ENCODE assay signal across 8 mouse cellular contexts in the genomic region with DNA sequence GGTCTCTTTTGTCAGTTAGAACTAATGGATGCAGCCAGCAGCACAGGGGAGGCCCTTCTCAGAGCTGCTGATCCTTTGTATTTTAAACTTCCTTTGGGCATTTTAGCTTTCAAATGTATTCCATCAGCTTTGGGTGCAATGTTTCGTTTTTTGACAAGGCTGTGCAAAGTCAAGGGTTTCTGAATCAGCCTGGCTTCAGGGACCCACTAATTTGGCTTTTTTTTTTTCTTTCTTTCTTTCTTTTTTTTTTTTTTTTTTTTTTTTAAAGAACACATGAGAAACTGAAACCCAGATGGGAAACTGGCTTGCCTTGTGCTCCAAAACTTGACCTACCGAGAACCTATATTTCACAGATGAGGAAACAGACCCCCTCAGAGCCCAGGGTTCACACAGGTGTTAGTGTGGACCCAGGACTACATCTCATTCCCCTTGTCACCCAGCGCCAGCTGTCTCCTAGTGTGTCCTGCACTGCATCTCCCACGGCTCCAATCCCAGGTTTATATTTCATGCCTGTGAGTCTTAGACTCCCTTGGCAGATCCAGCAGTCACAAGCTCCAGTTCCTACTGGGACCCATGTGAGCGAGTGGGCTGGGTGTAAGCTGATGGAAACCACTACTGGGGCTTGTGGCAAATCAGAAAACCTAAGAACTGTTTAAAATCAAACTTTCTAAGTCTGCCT. TPM values are rescaled to one million over a fixed set of nuclear protein-coding genes. Genes with fewer than 3 reads are reported as not detected.
DNase-seq lines count a peak whose midpoint lies in the region; ATAC-seq and TF ChIP-seq lines count a peak whose summit lies in the region.

No protein-coding gene starts in this region.

- no peak overlapping the region for H3K9ac ChIP-seq in heart, embryonic 16.5 days (ENCODE audit: low read length)
- no peak overlapping the region for H3K9ac ChIP-seq in forebrain, embryonic 12.5 days

- H3K4me3 ChIP-seq in kidney, adult 2 months (ENCODE audit: insufficient read depth, low read depth, low read length) = no peak overlapping the region
- no peak overlapping the region for H3K4me3 ChIP-seq in heart, embryonic 16.5 days (ENCODE audit: low read length)
- H3K4me3 ChIP-seq in myocyte = peak overlapping the region; percentile 4
- no peak overlapping the region for H3K4me3 ChIP-seq in forebrain, embryonic 12.5 days (replicated peaks)

- no peak for TF ChIP-seq CTCF in kidney, adult 2 months (conservative IDR thresholded peaks at IDR 0.05; ENCODE audit: insufficient read depth, insufficient read length, low read depth, low read length)

- no peaks in the 10 kb centered on the region for H3K79me2 ChIP-seq in myocyte (ENCODE audit: control insufficient read depth, insufficient read depth)

- H3K4me2 ChIP-seq in heart, embryonic 16.5 days (ENCODE audit: low read depth, low read length) = peak overlapping the region; percentile 22; the same call in 1 of the 2 replicates
- peak overlapping the region; percentile 61 for H3K4me2 ChIP-seq in myocyte (ENCODE audit: low read depth)
- H3K4me2 ChIP-seq in forebrain, embryonic 12.5 days = no peak overlapping the region

- no peak overlapping the region for H3K27ac ChIP-seq in kidney, adult 2 months (ENCODE audit: insufficient read depth, low read depth, low read length)
- H3K27ac ChIP-seq in heart, embryonic 16.5 days (ENCODE audit: low read length) = peak overlapping the region; percentile 47
- H3K27ac ChIP-seq in forebrain, embryonic 12.5 days = no peak overlapping the region

- H3ac ChIP-seq in myocyte (ENCODE audit: control insufficient read depth, insufficient read length) = no peak overlapping the region

- no peak for TF ChIP-seq POLR2A in kidney, adult 2 months (IDR thresholded peaks at IDR 0.05; ENCODE audit: low read depth, low read length)
- TF ChIP-seq POLR2A in myocyte (IDR thresholded peaks at IDR 0.05; ENCODE audit: insufficient read length, low read depth) = no peak

- no peaks in the 10 kb centered on the region for H3K36me3 ChIP-seq in kidney, adult 2 months (ENCODE audit: control insufficient read depth, insufficient read depth, low read length)
- H3K36me3 ChIP-seq in heart, embryonic 16.5 days (ENCODE audit: control insufficient read depth, insufficient read depth) = no peaks in the 10 kb centered on the region
- no peaks in the 10 kb centered on the region for H3K36me3 ChIP-seq in myocyte (ENCODE audit: control insufficient read depth, insufficient read depth)
- H3K36me3 ChIP-seq in forebrain, embryonic 12.5 days (replicated peaks) = no peaks in the 10 kb centered on the region

- WGBS in kidney, adult 2 months = 33% methylated on average over 5 of the region's 5 CpGs
- 38% methylated on average over 5 of the region's 5 CpGs for WGBS in heart, embryonic 16.5 days
- 34% methylated on average over 5 of the region's 5 CpGs for WGBS in forebrain, embryonic 12.5 days

- no peaks in the 10 kb centered on the region for H3K9me3 ChIP-seq in heart, embryonic 16.5 days (replicated peaks; ENCODE audit: control insufficient read depth, low read length)
- H3K9me3 ChIP-seq in forebrain, embryonic 12.5 days = no peaks in the 10 kb centered on the region

- peak; percentile 7 to 32 for DNase-seq in kidney, postnatal 25 days
- no peak for DNase-seq in kidney, adult 2 months
- DNase-seq in embryo, embryonic 10.5 days (ENCODE audit: low spot score) = peak; percentile 63
- no peak for DNase-seq in layer of hippocampus, adult 9-11 months
- DNase-seq in spleen, postnatal 36 days (ENCODE audit: low spot score in 2 of 2) = no peak

- no peaks in the 10 kb centered on the region for H3K27me3 ChIP-seq in kidney, adult 2 months (replicated peaks; ENCODE audit: control insufficient read depth, insufficient read depth, low read length)
- no peaks in the 10 kb centered on the region for H3K27me3 ChIP-seq in heart, embryonic 16.5 days (ENCODE audit: control insufficient read depth, insufficient read depth, low read length)
- no peaks in the 10 kb centered on the region for H3K27me3 ChIP-seq in myocyte (ENCODE audit: control insufficient read depth, insufficient read depth, insufficient read length)
- H3K27me3 ChIP-seq in forebrain, embryonic 12.5 days = no peaks in the 10 kb centered on the region

- no peak for ATAC-seq in heart, embryonic 16.5 days (replicated peaks; ENCODE audit: extremely low read depth, insufficient read depth, low FRiP score)
- ATAC-seq in forebrain, embryonic 12.5 days (ENCODE audit: low FRiP score) = no peak

- H3K4me1 ChIP-seq in kidney, adult 2 months (ENCODE audit: control insufficient read depth, insufficient read depth, low read length) = no peaks in the 10 kb centered on the region
- no peaks in the 10 kb centered on the region for H3K4me1 ChIP-seq in heart, embryonic 16.5 days (ENCODE audit: control insufficient read depth, insufficient read depth, low read length)
- peaks cover 8% of the 10 kb centered on the region for H3K4me1 ChIP-seq in forebrain, embryonic 12.5 days

TF ChIP-seq in myocyte, 11 proteins besides CTCF, POLR2A, EP300 and RAD21:
- no peak for TF ChIP-seq MAX (IDR thresholded peaks at IDR 0.05; ENCODE audit: low read depth)
- TF ChIP-seq SRF (IDR thresholded peaks at IDR 0.05; ENCODE audit: control insufficient read depth, insufficient read length, low read depth) = no peak
- no peak for TF ChIP-seq CEBPB (IDR thresholded peaks at IDR 0.05; ENCODE audit: insufficient read depth, poor library complexity, severe bottlenecking)
- no peak for TF ChIP-seq USF1 (IDR thresholded peaks at IDR 0.05; ENCODE audit: low read depth)
- no peak for TF ChIP-seq TCF3 (IDR thresholded peaks at IDR 0.05; ENCODE audit: insufficient read length, low read depth)
- peak in 2 of 3 experiments; percentile 36 to 74 for TF ChIP-seq MYOD1 (IDR thresholded peaks at IDR 0.05; ENCODE audit: control insufficient read depth in 1 of 3, insufficient read length in 2 of 3, low read depth in 2 of 3)
- TF ChIP-seq E2F4 (IDR thresholded peaks at IDR 0.05; ENCODE audit: insufficient read depth) = no peak
- TF ChIP-seq TCF12 (IDR thresholded peaks at IDR 0.05; ENCODE audit: insufficient read depth, poor library complexity, severe bottlenecking) = no peak
- no peak for TF ChIP-seq POLR2AphosphoS2 (IDR thresholded peaks at IDR 0.05; ENCODE audit: insufficient read length, low read depth)
- TF ChIP-seq REST (IDR thresholded peaks at IDR 0.05; ENCODE audit: insufficient read depth, insufficient read length) = no peak
- TF ChIP-seq MYOG (IDR thresholded peaks at IDR 0.05; ENCODE audit: control insufficient read depth in 1 of 3, insufficient read depth in 1 of 3, insufficient read length in 2 of 3, low read depth in 2 of 3) = peak in 1 of 3 experiments; percentile 14

RNA-seq across cellular contexts. Expression of a gene that starts 26.4 kb away (rescaled TPM):
- 2.2 and 2.3 TPM in 2 replicates for polyA plus RNA-seq in kidney, adult 2 months (2012; rRNA removed)
- 1.7 TPM in 2 replicates for polyA plus RNA-seq in heart, embryonic 16.5 days (2015; fragmentation: Nextera tagmentation; extraction: Ambion mirVana)
- 1.00 TPM for polyA plus RNA-seq in myocyte (2012; fragmentation: generic; extraction: Trizol)
- 6.7 and 9.3 TPM in 2 replicates for polyA plus RNA-seq in forebrain, embryonic 12.5 days (2016; fragmentation: Nextera tagmentation; extraction: Ambion mirVana)

Comparison
In these comparisons a context has a peak if more than half of its experiments do, and no peak if none do; other contexts are left out.
1. DNase-seq: peak in kidney, postnatal 25 days (2 of 2) and embryo, embryonic 10.5 days (single experiment); none in kidney, adult 2 months (single experiment), layer of hippocampus, adult 9-11 months (single experiment) and spleen, postnatal 36 days (0 of 2).